Mouse (Mus musculus): ENCODE measurements at regions not wholly inside any gene's neighbourhood (a gene's known extent, or its start where the extent isn't known, plus 50 kb on each side); places are given as distances from the start of the nearest gene placed in this dataset.

DNA sequence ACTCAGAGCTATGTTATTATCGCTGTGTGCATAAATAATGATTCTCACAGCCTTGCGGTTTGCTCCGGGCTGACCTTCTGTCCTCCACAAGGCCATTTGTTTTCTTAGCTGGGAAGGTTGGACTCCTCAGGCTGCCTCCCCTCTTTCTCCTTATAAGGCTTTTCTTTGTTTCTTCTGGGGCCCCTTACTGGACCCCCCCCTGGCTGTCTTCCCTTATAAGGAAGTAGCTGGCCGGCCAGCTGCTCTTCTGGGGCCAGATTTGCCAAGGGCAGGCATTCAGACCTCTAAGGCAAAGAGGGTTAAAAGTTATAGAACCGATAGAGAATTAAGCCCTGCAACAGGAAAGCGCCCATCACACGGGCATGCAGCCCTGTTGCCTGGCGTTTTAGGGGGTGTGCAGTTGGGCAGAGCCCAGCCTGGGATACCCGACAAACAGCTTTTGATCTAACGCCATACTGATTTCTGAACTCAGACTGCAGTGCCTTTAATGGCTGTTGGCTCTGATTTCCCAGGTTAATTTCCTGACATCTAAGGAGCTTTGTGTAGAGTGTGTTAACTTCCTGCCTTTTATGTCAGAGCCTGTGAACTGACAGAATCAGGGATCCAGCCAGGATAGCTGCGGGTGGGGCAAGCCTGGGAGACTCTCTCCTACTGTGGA, 66.1 kb upstream of the Serp2 start:
- 3% methylated on average over 11 of the region's 11 CpGs for WGBS
- Histone ChIP-seq H3K4me1 (peaks cover 70% of the 10 kb centered on the region), H3K27me3 (ENCODE audit: low read depth, poor library complexity, severe bottlenecking) (no peaks in the 10 kb centered on the region), H3K4me3 (peak overlapping the region; percentile 33), H3K36me3 (no peaks in the 10 kb centered on the region), H3K27ac (peak overlapping the region; percentile 94), H3K9me3 (replicated peaks) (no peaks in the 10 kb centered on the region)
- DNase-seq (ENCODE audit: low spot score) = peak; percentile 75

DNA sequence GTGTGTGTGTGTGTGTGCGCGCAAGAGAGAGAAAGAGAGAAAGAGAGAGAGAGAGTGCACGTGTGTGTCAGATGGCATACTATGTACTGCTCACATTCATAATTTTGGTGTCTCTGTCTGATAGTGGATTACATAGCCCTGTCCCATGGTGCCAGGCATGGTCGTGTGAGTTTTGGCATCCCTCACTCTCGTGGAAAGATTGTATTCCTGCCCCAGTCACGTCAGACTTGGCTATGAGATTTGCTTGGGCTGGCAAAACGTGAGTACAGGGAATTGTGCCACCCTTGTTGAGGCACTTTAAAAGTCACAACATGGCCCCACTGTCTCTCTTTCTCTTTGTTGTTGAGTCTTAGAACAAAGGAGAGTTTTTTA, 62.3 kb upstream of the Serp2 start:
- peak overlapping the region; percentile 71; the same call in 1 of the 2 replicates for H3K27ac ChIP-seq

DNA sequence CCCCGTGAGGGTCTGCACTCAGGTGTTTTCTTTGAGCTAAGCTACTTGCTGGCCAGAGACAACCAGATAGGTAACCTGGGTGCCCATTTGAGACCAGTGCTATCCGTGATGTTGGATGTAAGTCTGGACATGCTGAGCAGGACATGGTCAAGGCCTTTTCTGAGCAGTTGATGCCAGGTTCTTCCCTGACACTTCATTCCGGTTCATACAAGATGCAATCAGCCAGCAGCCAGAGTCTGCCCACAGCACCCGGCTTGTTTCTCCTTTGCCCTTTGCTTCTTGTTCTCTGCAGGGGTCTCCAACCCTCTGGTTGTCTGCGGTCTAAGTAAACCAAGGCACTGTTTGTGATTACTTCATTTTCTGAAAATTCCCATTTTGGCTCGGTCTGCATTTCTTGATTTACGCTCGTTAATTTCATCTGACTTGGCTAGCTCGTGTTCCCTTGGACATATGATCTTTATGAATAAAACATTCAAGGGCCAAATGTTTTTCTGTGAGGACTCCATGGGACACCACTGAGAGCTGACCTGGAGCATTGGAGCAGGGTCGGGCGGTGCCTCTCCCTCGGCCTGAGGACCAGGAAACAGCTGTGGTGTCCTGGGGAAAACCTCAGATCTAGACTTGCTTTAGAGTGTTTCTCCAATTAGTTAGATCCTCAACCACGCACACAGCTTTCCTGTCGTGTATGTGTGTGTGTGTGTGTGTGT, 61.8 kb upstream of the Serp2 start:
- peak overlapping the region; percentile 71 for H3K27ac ChIP-seq
- peaks cover 53% of the 10 kb centered on the region for H3K4me1 ChIP-seq
- no peaks in the 10 kb centered on the region for H3K27me3 ChIP-seq (ENCODE audit: low read depth, poor library complexity, severe bottlenecking)
- H3K9me3 ChIP-seq (replicated peaks) = no peaks in the 10 kb centered on the region
- WGBS = 61% methylated on average over 14 of the region's 14 CpGs
- H3K4me3 ChIP-seq = no peak overlapping the region
- DNase-seq (ENCODE audit: low spot score) = no peak
- H3K36me3 ChIP-seq = no peaks in the 10 kb centered on the region

More for the DNA sequence above, 62.3 kb upstream of the Serp2 start:
- H3K36me3 ChIP-seq = no peaks in the 10 kb centered on the region
- DNase-seq (ENCODE audit: low spot score) = no peak
- peaks cover 59% of the 10 kb centered on the region for H3K4me1 ChIP-seq
- H3K4me3 ChIP-seq = no peak overlapping the region
- no peaks in the 10 kb centered on the region for H3K27me3 ChIP-seq (ENCODE audit: low read depth, poor library complexity, severe bottlenecking)
- no peaks in the 10 kb centered on the region for H3K9me3 ChIP-seq (replicated peaks)
- WGBS = 85% methylated on average over 7 of the region's 7 CpGs

DNA sequence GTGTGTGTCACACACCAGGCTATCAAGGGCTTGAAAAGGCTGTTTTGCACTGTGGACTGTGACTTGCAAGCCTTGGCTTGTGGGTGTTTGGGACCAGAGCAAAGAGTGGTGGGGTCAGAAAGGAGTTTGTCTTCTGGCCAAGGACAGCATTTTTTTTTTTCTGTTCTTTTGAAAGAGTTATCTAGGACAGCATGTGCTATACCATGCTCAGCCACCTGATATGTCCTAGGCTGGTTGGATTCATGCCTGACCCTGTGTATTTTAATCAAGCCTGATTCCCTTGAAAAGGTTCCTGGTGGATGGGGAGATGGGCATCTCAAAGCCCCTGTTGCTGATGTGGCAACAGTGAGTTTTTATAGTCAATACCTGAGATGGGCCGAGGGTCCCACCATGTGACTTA, 61.2 kb upstream of the Serp2 start:
- no peaks in the 10 kb centered on the region for H3K27me3 ChIP-seq (ENCODE audit: low read depth, poor library complexity, severe bottlenecking)
- no peak for DNase-seq (ENCODE audit: low spot score)
- H3K36me3 ChIP-seq = no peaks in the 10 kb centered on the region
- H3K27ac ChIP-seq = peak overlapping the region; percentile 71
- H3K4me3 ChIP-seq = no peak overlapping the region
- H3K9me3 ChIP-seq (replicated peaks) = no peaks in the 10 kb centered on the region
- 95% methylated on average over 1 of the region's 1 CpGs for WGBS
- H3K4me1 ChIP-seq = peaks cover 47% of the 10 kb centered on the region

DNA sequence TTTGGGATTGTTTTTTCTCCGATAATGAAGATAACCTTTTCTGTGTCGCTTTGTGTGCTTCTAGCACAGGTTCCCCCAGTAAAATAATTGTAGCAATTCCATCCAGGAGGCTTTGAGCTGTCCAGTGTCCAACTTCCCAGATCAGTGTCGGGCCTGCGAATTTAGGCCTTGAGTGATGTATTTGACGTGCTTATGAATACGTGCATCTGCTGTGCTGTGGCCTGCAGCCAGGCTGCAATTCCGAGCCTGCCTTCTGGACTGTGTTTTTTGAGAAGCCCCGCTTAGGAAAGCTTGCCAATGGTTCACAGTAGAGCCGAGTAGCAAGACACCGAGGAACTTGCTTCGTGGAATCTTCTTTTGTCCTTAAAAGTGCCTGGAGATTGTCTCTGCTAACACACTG, 60.8 kb upstream of the Serp2 start:
- 90% methylated on average over 11 of the region's 11 CpGs for WGBS
- Histone ChIP-seq H3K27ac (peak overlapping the region; percentile 71), H3K9me3 (replicated peaks) (no peaks in the 10 kb centered on the region), H3K4me1 (peaks cover 43% of the 10 kb centered on the region), H3K36me3 (no peaks in the 10 kb centered on the region), H3K27me3 (ENCODE audit: low read depth, poor library complexity, severe bottlenecking) (no peaks in the 10 kb centered on the region), H3K4me3 (no peak overlapping the region)
- no peak for DNase-seq (ENCODE audit: low spot score)

DNA sequence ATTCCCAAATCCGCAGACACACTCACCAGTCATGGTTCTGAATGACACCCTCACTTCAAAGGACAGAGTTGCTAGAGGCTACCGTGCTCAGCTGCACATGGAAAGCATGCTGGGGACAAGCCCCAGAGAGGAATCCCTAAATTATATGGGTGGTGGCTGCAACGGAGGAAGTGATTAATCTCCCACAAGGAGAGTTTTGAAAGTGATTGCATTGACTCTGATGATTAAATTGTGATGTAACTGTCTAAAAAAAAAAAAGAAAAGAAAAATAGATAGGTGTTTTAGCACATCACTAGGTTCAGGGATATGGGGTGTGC, 59.6 kb upstream of the Serp2 start:
- Histone ChIP-seq H3K27ac (no peak overlapping the region), H3K27me3 (ENCODE audit: low read depth, poor library complexity, severe bottlenecking) (no peaks in the 10 kb centered on the region), H3K36me3 (no peaks in the 10 kb centered on the region), H3K9me3 (replicated peaks) (no peaks in the 10 kb centered on the region), H3K4me1 (peaks cover 32% of the 10 kb centered on the region), H3K4me3 (no peak overlapping the region)
- no peak for DNase-seq (ENCODE audit: low spot score)
- 48% methylated on average over 3 of the region's 3 CpGs for WGBS

DNA sequence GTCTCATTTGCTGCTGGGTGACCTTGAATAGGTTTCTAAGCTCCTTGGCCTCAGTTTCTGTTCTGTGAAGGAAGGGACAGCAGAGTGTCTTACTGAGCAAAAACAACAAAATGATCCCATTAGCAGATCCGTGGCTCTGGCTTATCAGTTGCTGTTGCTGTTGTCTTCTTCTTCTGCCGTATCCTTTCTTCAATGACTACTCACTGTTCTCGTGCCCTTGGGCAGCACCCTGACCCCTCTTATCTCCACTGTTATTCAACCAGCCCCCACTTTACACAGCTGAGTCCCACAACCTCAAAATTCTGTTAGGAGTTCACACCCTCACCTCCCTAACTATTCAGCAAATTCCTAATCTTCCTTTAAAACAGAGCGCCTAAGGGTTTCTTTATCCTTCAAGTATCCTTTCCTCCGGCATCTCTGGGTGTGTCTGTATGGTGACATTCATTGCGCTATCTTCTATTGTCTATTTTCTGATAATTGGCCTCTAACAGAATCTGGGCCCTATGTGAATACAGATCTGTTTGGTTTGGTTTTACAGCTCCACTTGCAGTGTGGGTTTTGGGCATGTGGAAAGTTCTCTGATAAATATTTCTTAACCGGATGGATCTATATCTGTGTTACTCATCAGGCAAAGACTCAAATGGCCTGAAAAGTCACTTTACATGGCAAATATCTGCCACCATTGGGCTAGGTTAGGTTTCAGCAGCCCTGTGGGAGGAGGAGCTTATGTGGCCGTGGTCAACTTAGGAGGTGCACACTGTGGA, 59.1 kb upstream of the Serp2 start:
- WGBS = 72% methylated on average over 8 of the region's 8 CpGs
- H3K27ac ChIP-seq = no peak overlapping the region
- H3K27me3 ChIP-seq (ENCODE audit: low read depth, poor library complexity, severe bottlenecking) = no peaks in the 10 kb centered on the region
- H3K4me3 ChIP-seq = no peak overlapping the region
- DNase-seq (ENCODE audit: low spot score) = no peak
- peaks cover 26% of the 10 kb centered on the region for H3K4me1 ChIP-seq
- no peaks in the 10 kb centered on the region for H3K9me3 ChIP-seq (replicated peaks)
- H3K36me3 ChIP-seq = no peaks in the 10 kb centered on the region

DNA sequence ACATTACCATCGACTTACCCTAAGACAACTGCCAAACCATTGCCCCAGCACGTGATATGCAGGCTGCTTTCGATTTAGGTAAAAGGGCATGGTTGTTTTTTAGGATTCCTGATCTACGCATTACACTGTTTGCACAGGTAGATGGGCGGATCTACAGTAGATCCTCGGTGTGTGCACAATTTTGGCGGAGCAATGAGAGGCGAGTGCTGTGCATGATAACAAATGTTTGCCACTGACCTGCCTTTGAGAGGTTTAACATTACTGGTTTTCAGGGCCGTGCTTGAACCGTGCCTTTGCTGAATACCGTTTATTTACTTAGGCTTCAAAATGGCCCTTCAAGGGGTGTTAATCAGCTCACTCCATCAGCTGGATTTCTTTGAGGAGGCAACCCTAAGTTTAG, 58.5 kb upstream of the Serp2 start:
- no peak overlapping the region for H3K27ac ChIP-seq

DNA sequence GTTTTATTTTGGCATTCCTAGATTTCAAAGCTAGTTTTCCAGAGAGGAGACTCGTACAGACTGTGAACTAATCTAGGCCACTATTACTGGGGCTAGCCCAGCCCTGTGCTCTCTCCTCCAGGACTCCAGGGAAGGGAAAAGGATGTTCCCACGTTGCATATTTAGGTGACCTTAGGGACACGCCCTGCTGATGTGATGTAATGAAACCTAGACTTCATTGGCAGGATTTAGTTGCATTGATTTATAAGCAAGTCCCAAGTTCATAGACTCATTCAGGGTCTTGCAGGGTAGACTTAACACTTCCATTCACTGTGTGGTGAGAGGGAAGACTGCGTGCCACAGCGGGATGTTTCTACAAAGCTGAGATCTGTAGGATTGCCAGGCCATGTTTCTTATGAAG, 58.0 kb upstream of the Serp2 start:
- WGBS = 85% methylated on average over 5 of the region's 5 CpGs
- no peaks in the 10 kb centered on the region for H3K36me3 ChIP-seq
- DNase-seq (ENCODE audit: low spot score) = no peak
- no peak overlapping the region for H3K27ac ChIP-seq
- H3K4me3 ChIP-seq = no peak overlapping the region
- H3K4me1 ChIP-seq = peaks cover 30% of the 10 kb centered on the region
- no peaks in the 10 kb centered on the region for H3K9me3 ChIP-seq (replicated peaks)
- H3K27me3 ChIP-seq (ENCODE audit: low read depth, poor library complexity, severe bottlenecking) = no peaks in the 10 kb centered on the region

More for the DNA sequence above, 58.5 kb upstream of the Serp2 start:
- H3K4me1 ChIP-seq = peaks cover 30% of the 10 kb centered on the region
- 74% methylated on average over 11 of the region's 11 CpGs for WGBS
- no peaks in the 10 kb centered on the region for H3K9me3 ChIP-seq (replicated peaks)
- H3K4me3 ChIP-seq = no peak overlapping the region
- no peak for DNase-seq (ENCODE audit: low spot score)
- H3K36me3 ChIP-seq = no peaks in the 10 kb centered on the region
- H3K27me3 ChIP-seq (ENCODE audit: low read depth, poor library complexity, severe bottlenecking) = no peaks in the 10 kb centered on the region

DNA sequence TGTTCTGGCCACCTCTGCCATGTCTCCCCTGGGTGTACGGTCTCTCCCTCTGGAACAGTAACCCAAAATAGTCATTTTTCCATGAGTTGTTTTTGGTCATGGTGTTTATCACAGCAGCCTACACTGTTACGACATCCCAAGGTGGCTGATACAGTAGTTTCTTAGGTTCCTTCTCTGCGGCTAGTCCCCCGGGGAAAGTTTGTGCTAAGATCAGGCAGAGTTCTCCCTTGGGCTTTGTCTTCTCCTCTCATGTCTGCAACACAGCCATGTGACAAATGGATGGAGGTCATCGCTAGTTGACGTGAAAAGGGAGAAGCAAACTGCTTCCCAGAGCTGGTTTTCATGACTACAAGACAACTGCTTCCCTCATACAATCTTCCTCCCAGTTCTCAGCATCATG, 56.9 kb upstream of the Serp2 start:
- WGBS = 95% methylated on average over 6 of the region's 6 CpGs
- H3K27me3 ChIP-seq (ENCODE audit: low read depth, poor library complexity, severe bottlenecking) = no peaks in the 10 kb centered on the region
- H3K4me3 ChIP-seq = no peak overlapping the region
- no peak for DNase-seq (ENCODE audit: low spot score)
- H3K4me1 ChIP-seq = peaks cover 23% of the 10 kb centered on the region
- H3K9me3 ChIP-seq (replicated peaks) = no peaks in the 10 kb centered on the region
- no peak overlapping the region; the same call in 1 of the 2 replicates for H3K27ac ChIP-seq
- no peaks in the 10 kb centered on the region for H3K36me3 ChIP-seq

DNA sequence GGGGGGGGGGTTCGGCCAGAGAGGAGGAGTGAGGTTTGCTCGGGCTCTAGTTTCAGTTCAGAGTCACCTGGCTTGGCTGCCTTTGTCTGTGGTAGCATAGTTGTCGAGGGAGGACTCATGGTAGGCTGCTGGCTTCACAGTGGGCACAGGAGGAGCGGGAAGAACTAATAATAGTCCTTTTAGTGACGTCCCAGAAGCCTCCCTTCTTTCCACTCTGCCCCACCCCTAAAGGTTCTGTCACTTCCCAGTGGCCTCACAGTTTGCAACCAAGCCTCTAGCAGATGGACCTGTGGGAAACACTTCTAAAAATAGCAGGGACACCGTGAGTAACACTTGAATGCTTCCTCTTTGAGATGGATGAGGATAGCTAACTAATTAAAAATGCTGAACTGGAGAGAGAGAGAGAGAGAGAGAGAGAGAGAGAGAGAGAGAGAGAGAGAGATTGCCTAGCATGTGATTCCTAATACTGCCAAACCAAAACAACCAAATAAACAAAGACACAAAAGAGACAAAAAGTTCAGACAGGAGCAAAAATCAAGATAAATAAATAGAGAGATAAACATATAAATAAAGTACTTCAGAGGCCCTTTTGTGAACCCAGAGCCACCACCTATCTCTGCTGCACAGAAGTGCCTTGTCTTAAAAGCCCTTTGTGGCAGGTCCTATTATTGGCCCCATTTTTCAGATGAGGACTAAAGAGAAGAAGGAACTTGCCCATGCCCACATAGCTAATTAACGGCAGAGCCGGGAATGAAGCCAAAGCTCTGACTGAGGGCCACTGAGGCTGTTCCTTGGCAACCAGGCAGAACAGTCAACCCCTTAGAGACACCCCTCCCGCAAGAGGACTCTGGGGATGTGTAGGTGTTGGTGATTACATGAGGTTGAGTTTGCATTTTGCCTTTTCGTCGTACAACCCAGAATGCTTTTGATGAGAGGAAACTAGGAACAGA, 54.0 kb upstream of the Serp2 start:
- H3K9me3 ChIP-seq (replicated peaks) = no peaks in the 10 kb centered on the region
- H3K4me1 ChIP-seq = peaks cover 13% of the 10 kb centered on the region
- WGBS = 59% methylated on average over 11 of the region's 11 CpGs
- H3K36me3 ChIP-seq = no peaks in the 10 kb centered on the region
- H3K4me3 ChIP-seq = no peak overlapping the region
- no peak for DNase-seq (ENCODE audit: low spot score)
- no peak overlapping the region; the same call in 1 of the 2 replicates for H3K27ac ChIP-seq
- no peaks in the 10 kb centered on the region for H3K27me3 ChIP-seq (ENCODE audit: low read depth, poor library complexity, severe bottlenecking)
